Mouse (Mus musculus): ENCODE measurements at regions not wholly inside any gene's neighbourhood (a gene's known extent, or its start where the extent isn't known, plus 50 kb on each side); places are given as distances from the start of the nearest gene placed in this dataset.

DNA sequence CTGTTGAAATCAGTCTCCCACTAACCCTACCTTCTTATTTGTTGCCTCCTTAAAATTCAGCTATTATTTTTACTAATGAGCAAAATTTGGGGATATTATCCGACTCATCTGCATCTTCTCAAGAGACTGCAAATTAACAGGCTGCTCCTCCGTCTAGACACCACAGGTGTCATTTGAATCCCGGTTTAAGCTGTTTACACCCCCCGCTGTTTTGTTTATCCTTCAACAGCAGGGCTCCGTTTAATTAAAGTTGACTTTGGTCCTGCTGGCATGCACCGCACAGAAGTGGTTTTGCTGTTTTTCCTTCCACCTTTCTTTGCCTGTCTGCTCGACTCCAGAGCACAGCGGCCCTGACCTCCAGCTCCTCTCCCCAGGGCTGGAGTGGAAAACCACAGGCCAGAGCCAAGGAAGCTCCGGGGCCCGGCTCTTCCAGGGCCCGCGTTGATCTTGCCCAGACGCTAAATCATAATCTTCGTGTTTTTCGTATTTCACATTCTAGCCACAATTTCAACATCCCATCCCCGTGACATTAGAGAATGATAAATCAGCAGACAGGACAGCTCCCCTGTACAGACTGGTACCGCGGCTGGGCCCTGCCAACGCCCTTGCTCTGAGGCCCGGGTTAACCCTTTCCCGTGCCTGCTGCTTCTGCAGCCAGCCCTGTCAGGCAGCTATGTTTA, 64.6 kb upstream of the Bnc1 start:
- no peak for TF ChIP-seq POLR2A (IDR thresholded peaks at IDR 0.05; ENCODE audit: control insufficient read depth, extremely low read depth, insufficient read depth, low read length, poor library complexity)
- no peak for TF ChIP-seq CTCF (IDR thresholded peaks at IDR 0.05; ENCODE audit: borderline replicate concordance, control insufficient read depth, extremely low read depth, insufficient read depth, low read length, poor library complexity)

Measured in thymus, adult 2 months (tissue).